Mouse (Mus musculus) limb, embryonic 12.5 days (tissue): ENCODE measurements around the gene Pla2g10. TPM values are rescaled to one million over a fixed set of nuclear protein-coding genes. Genes with fewer than 3 reads are reported as not detected.

ENCODE experiments used
- ATAC-seq: fragments of 200-750 bp; cut with Nextera tagmentation; 2 replicates; pipeline ENCODE4 v1.8.0; 2017; ENCODE audit warnings: low read depth, moderate TSS enrichment; ENCODE audit not compliant: insufficient number of reproducible peaks, insufficient read depth, low FRiP score, low TSS enrichment
- H3K27ac ChIP-seq: fragments of 300-500 bp; sonication (generic); 2 replicates; pipeline ENCODE4 v1.5.1; 2016; ENCODE audit warnings: mild to moderate bottlenecking, moderate library complexity
- H3K27me3 ChIP-seq: fragments of 300-500 bp; sonication (generic); 2 replicates; pipeline ENCODE4 v1.6.1; 2016; ENCODE audit warnings: mild to moderate bottlenecking, moderate library complexity
- H3K36me3 ChIP-seq: fragments of 300-500 bp; sonication (generic); 2 replicates; pipeline ENCODE4 v1.6.1; 2016; ENCODE audit warnings: mild to moderate bottlenecking, moderate library complexity
- H3K4me1 ChIP-seq: fragments of 300-500 bp; sonication (generic); replicated peaks from 2 replicates; pipeline ENCODE4 v1.6.1; 2016
- H3K4me2 ChIP-seq: fragments of 300-500 bp; sonication (generic); 2 replicates; pipeline ENCODE4 v1.6.1; 2016; ENCODE audit warnings: mild to moderate bottlenecking, moderate library complexity
- H3K4me3 ChIP-seq: fragments of 300-500 bp; sonication (generic); replicated peaks from 2 replicates; pipeline ENCODE4 v1.5.1; 2016; ENCODE audit warnings: mild to moderate bottlenecking
- H3K9ac ChIP-seq: fragments of 300-500 bp; sonication (generic); replicated peaks from 2 replicates; pipeline ENCODE4 v1.6.1; 2016; ENCODE audit warnings: mild to moderate bottlenecking, moderate library complexity
- H3K9me3 ChIP-seq: fragments of 300-500 bp; sonication (generic); 2 replicates; pipeline ENCODE4 v1.6.1; 2016; ENCODE audit warnings: mild to moderate bottlenecking, moderate library complexity
- WGBS: fragments of 180-500 bp; shearing (Covaris S2); methylation state at CpG from one replicate; pipeline ENCODE4 v1.1.7; 2016; 5-methylcytosine and 5-hydroxymethylcytosine counted together
- polyA plus RNA-seq: library from polyadenylated mRNA; unstranded; fragments of >200 nt; fragmentation: Nextera tagmentation; extraction: Ambion mirVana; gene quantifications from 2 replicates; pipeline ENCODE4 v1.2.1, GENCODE M21; 2016

The Pla2g10 gene
- polyA plus RNA-seq, 1 experiment from 2014 or later = not detected

- Histone ChIP-seq H3K9me3 (no peaks in the 10 kb centered on the region), H3K27me3 (peaks cover 14% of the 10 kb centered on the region; the same call in 1 of the 2 replicates), H3K27ac (no peak overlapping the region), H3K36me3 (no peaks in the 10 kb centered on the region), H3K4me3 (no peak overlapping the region), H3K4me1 (0 out of 2 replicates have a peak, but pooled peaks cover 7% of the 10 kb centered on the region), H3K9ac (no peak overlapping the region), H3K4me2 (no peak overlapping the region)
- WGBS = 90% methylated on average over 5 of the region's 5 CpGs
- no peak for ATAC-seq
These were observed 2.9 kb downstream of the Pla2g10 start for GRCm38 (mm10) chr16:13727811-13728335.

GRCm38 (mm10) chr16:13722937-13723336 lies 7.8 kb downstream of the Pla2g10 start:
- ATAC-seq = no peak
- H3K9me3 ChIP-seq = no peaks in the 10 kb centered on the region
- H3K27me3 ChIP-seq = no peaks in the 10 kb centered on the region
- H3K27ac ChIP-seq = no peak overlapping the region
- no peaks in the 10 kb centered on the region for H3K36me3 ChIP-seq
- H3K9ac ChIP-seq = no peak overlapping the region
- no peak overlapping the region for H3K4me2 ChIP-seq
- WGBS = 34% methylated on average over 10 of the region's 10 CpGs
- H3K4me3 ChIP-seq = no peak overlapping the region
- no peaks in the 10 kb centered on the region for H3K4me1 ChIP-seq

GRCm38 (mm10) chr16:13716821-13717553 lies 13.8 kb downstream of the Pla2g10 start:
- no peak overlapping the region for H3K9ac ChIP-seq
- H3K27ac ChIP-seq = no peak overlapping the region
- ATAC-seq = no peak
- H3K4me3 ChIP-seq = no peak overlapping the region
- no peaks in the 10 kb centered on the region for H3K36me3 ChIP-seq
- H3K4me2 ChIP-seq = no peak overlapping the region
- H3K4me1 ChIP-seq = no peaks in the 10 kb centered on the region
- H3K9me3 ChIP-seq = no peaks in the 10 kb centered on the region
- WGBS = 75% methylated on average over 2 of the region's 2 CpGs
- H3K27me3 ChIP-seq = no peaks in the 10 kb centered on the region

GRCm38 (mm10) chr16:13714910-13715309 lies 15.9 kb downstream of the Pla2g10 start:
- no peaks in the 10 kb centered on the region for H3K4me1 ChIP-seq
- no peak for ATAC-seq
- H3K9ac ChIP-seq = no peak overlapping the region
- no peak overlapping the region for H3K27ac ChIP-seq
- no peak overlapping the region for H3K4me3 ChIP-seq
- no peaks in the 10 kb centered on the region for H3K27me3 ChIP-seq
- no peaks in the 10 kb centered on the region for H3K9me3 ChIP-seq
- 77% methylated on average over 3 of the region's 3 CpGs for WGBS
- H3K36me3 ChIP-seq = no peaks in the 10 kb centered on the region
- H3K4me2 ChIP-seq = no peak overlapping the region

- H3K4me2 ChIP-seq = no peak overlapping the region
- no peaks in the 10 kb centered on the region for H3K9me3 ChIP-seq
- H3K4me3 ChIP-seq = no peak overlapping the region
- no peak overlapping the region for H3K27ac ChIP-seq
- H3K9ac ChIP-seq = no peak overlapping the region
- no peak for ATAC-seq
- peaks cover 52% of the 10 kb centered on the region for H3K36me3 ChIP-seq
- H3K4me1 ChIP-seq = no peaks in the 10 kb centered on the region
- 93% methylated on average over 10 of the region's 10 CpGs for WGBS
- H3K27me3 ChIP-seq = no peaks in the 10 kb centered on the region
These were observed 26.1 kb downstream of the Pla2g10 start for GRCm38 (mm10) chr16:13704676-13705075.

- Histone ChIP-seq H3K4me2 (no peak overlapping the region), H3K9ac (no peak overlapping the region), H3K4me1 (no peaks in the 10 kb centered on the region), H3K9me3 (no peaks in the 10 kb centered on the region), H3K27ac (no peak overlapping the region), H3K4me3 (no peak overlapping the region), H3K36me3 (peaks cover 77% of the 10 kb centered on the region), H3K27me3 (no peaks in the 10 kb centered on the region)
- WGBS = 99% methylated on average over 7 of the region's 7 CpGs
- ATAC-seq = no peak
These were observed 28.6 kb downstream of the Pla2g10 start for GRCm38 (mm10) chr16:13702184-13702583.

- no peaks in the 10 kb centered on the region for H3K9me3 ChIP-seq
- H3K4me2 ChIP-seq = no peak overlapping the region
- 88% methylated on average over 7 of the region's 7 CpGs for WGBS
- H3K27ac ChIP-seq = no peak overlapping the region
- no peak overlapping the region for H3K4me3 ChIP-seq
- no peak for ATAC-seq
- no peaks in the 10 kb centered on the region for H3K27me3 ChIP-seq
- H3K9ac ChIP-seq = no peak overlapping the region
- no peaks in the 10 kb centered on the region for H3K4me1 ChIP-seq
- peaks cover 91% of the 10 kb centered on the region for H3K36me3 ChIP-seq
These were observed 31.8 kb downstream of the Pla2g10 start for GRCm38 (mm10) chr16:13698998-13699397.

GRCm38 (mm10) chr16:13678601-13679319 lies 52.0 kb downstream of the Pla2g10 start:
- H3K9ac ChIP-seq = no peak overlapping the region
- H3K4me3 ChIP-seq = no peak overlapping the region
- H3K27me3 ChIP-seq = no peaks in the 10 kb centered on the region
- H3K9me3 ChIP-seq = no peaks in the 10 kb centered on the region
- H3K27ac ChIP-seq = no peak overlapping the region
- no peaks in the 10 kb centered on the region for H3K4me1 ChIP-seq
- peaks cover 44% of the 10 kb centered on the region for H3K36me3 ChIP-seq
- H3K4me2 ChIP-seq = no peak overlapping the region
- WGBS = 86% methylated on average over 3 of the region's 3 CpGs
- no peak for ATAC-seq

- Histone ChIP-seq H3K36me3 (peaks cover 36% of the 10 kb centered on the region), H3K27ac (no peak overlapping the region), H3K4me1 (peaks cover 10% of the 10 kb centered on the region), H3K4me2 (no peak overlapping the region), H3K9ac (no peak overlapping the region), H3K4me3 (no peak overlapping the region), H3K9me3 (no peaks in the 10 kb centered on the region), H3K27me3 (no peaks in the 10 kb centered on the region)
- WGBS = 92% methylated on average over 3 of the region's 3 CpGs
- no peak for ATAC-seq
These were observed 56.3 kb downstream of the Pla2g10 start for GRCm38 (mm10) chr16:13674511-13674910.

GRCm38 (mm10) chr16:13673114-13673513 lies 57.7 kb downstream of the Pla2g10 start:
- Histone ChIP-seq H3K36me3 (peaks cover 27% of the 10 kb centered on the region), H3K4me1 (peaks cover 10% of the 10 kb centered on the region), H3K9me3 (no peaks in the 10 kb centered on the region), H3K4me3 (peak overlapping the region; percentile 96), H3K27me3 (no peaks in the 10 kb centered on the region), H3K27ac (no peak overlapping the region), H3K4me2 (peak overlapping the region; percentile 80), H3K9ac (no peak overlapping the region)
- WGBS = 85% methylated on average over 5 of the region's 5 CpGs
- ATAC-seq = no peak

- Histone ChIP-seq H3K36me3 (peaks cover 20% of the 10 kb centered on the region), H3K4me3 (peak overlapping the region; percentile 96), H3K4me1 (peaks cover 10% of the 10 kb centered on the region), H3K9me3 (no peaks in the 10 kb centered on the region), H3K27ac (peak overlapping the region; percentile 89), H3K4me2 (peak overlapping the region; percentile 80), H3K27me3 (no peaks in the 10 kb centered on the region), H3K9ac (peak overlapping the region; percentile 86)
- 2% methylated on average over 20 of the region's 20 CpGs for whole genome bisulfite sequencing
- 0 out of 2 replicates have a peak, but pooled peaks have one; percentile 26 for ATAC-seq
These were observed 58.3 kb downstream of the Pla2g10 start for GRCm38 (mm10) chr16:13672386-13672898.
